Mouse (Mus musculus) adrenal gland, postnatal 4 days (tissue): Measurements from ENCODE around the gene Clpx. TPM values are rescaled to one million over a fixed set of nuclear protein-coding genes. Genes with fewer than 3 reads are reported as not detected.
"Not testable (repeated sequence)": the region's sequence is repeated elsewhere in the genome, so short reads cannot be mapped to it uniquely, and the experiment has no call there.

ENCODE experiments used
- DNase-seq, 2 experiments: peaks; one replicate each; pipeline ENCODE4 v3.0.0; 2021 to 2022; ENCODE audit warnings: low spot score in 2 of 2, mixed read lengths in 2 of 2
- total RNA-seq, 2 experiments: library from RNA; stranded (reverse); gene quantifications; 2 replicates each; pipeline ENCODE4 v1.2.3; 2021

Clpx gene
- total RNA-seq, 2 experiments from 2014 or later: 72.0 to 81.7 TPM

DNA sequence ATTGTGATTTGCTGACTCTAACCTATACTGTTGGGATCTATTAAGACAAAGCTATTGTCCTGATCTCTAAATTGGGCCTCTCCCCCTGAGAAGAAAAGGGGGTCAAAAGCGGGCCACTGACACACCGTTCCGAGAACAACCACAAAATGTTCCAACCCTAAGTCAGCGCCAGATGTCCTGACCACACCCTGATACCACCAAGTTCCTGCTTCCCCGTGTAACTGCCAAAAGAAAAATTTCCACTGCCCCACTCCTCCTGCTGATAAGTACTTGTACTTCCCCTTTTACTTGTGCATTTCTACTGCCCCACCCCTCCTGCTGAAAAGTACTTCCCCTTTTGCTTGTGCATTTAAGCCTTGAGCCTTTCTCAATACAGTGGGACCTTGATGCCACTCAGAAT lies 5.8 kb upstream of the Clpx start:
- not testable (repeated sequence) for DNase-seq

DNA sequence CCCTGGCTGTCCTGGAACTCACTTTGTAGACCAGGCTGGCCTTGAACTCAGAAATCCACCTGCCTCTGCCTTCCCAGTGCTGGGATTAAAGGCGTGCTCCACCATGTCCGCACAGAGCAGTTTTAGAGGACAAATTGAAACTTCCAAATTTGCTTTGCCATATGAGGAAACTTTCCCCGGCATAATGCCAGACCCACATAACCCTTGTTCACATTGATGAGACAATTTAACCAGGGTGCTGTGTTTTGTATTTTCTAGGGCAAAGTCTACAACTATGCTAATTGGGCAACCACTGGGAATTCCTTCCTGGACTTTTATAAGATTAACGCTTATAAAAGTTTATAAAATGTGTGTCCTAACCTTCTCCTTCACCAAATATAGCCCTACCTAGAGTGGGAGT lies 4.1 kb upstream of the Clpx start:
- no peak for DNase-seq

DNA sequence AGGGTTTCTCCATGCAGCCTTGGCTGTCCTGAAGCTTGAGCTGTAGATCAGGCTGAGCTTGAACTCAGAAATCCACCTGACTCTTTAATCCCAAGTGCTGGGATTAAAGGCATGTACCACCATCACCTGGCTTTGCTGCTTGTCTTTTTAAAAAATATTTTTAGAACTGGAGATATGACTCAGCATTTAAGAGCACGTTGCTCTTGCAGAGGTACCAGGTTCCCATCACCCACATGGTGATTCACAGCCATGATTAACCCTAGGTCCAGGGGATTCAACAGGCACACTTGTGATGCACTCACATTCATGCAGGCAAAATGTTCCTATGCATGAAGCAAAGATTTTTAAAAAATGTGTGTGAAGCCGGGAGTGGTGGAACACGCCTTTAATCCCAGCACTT lies 1.6 kb upstream of the Clpx start:
- DNase-seq: no peak

DNA sequence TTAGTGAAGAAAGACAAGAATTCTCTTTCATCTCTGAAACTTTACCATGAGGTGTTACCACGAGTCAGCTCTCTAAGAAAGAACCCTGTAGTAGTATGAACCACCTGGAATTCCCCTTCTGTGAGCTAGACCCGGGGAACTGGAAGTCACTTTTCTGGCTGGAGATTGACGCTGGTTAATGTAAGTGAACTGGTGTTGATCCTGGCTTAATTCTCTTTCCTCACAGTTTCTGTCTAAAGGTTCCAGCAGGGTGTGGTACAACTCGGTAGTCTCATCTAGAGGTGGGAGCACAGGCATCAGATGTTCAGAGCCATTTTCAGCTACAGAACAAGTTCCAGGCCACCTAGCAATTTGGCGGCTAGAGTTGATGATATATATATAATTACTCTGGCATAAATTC lies 941 bp upstream of the Clpx start:
- DNase-seq: no peak

DNA sequence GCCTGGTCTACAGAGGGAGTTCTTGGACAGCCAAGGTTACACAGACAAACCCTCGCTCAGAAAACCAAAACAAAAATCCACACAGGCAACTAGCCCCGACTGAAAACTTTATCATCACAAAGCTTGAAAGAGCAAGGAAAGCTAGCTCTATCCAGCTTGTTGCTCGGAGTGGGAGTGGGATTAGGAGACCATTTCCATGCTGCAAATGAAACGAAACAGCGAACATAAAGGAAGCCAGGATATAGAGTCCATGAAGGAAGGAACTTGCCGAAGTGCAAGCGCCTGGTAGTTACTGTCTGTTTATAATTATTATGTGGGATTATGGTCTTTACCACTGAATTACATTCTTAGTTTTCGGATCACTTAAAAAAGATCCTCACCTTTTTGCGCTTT lies 484 bp upstream of the Clpx start:
- no peak for DNase-seq

DNA sequence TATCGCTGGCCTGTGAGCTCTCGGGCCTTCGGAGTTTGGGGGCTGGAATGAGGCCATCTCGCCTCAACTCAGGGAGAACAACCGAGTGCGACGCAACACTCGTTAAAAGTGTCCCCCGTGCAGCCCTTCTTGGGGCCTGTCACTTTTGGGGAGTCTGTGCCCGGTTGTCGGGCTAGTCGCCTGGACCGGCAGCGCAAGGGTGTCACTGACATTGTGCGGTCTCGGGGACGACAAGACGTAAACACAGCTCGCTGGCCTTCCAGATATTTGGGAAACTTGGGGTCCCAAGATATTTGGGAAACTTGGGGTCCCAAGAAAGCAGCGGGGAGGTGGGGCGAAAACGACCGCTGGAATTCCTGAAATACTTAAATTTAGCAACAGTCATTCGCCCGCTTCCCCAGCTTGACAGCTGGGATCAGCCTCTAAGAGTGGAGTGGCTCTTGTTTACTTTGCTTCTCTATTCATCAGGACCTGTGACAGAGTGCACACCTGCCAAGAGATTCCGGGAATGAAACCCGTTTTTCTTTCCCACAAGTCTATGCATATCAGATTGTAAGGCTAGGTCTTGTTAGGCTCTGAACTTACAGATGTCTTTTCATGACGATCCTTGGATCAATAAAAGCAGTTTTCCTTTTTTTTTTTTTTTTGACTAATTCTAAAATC lies 787 bp downstream of the Clpx start:
- DNase-seq: no peak

DNA sequence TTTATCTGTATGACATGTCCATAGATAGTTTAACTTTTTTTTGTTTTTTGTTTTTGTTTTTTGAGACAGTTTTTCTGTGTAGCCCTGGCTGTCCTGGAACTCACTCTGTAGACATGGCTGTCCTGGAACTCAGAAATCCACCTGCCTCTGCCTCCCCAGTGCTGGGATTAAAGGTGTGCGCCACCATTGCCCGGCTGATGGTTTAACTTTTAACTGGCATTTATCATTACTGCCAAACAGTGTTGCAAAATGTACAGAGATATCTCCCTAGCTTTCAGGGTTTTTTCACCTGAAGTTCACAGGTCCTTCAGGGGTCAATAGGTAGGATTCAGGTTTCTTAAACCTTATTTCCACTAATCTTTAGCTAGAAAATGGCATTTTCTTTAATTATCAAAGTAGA lies 3.0 kb downstream of the Clpx start:
- no peak for DNase-seq

DNA sequence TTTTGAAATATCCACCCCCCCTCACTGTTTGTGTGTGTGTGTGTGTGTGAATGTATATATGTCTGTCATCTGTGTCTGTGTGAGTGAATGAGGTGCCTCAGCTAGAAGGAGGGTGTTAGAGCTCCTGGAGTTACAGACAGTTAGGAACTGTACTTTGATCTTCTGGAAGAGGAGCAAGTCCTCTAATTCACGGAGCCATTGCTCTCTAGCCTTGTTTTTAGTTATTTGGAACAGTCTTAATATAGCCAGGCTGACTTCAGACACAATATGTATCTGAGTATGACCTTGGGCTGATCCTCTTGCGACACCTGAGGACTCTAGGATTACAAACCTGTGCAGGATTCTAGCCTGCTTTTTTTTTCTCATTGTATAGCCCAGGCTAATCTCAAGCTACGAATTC lies 4.7 kb downstream of the Clpx start:
- no peak for DNase-seq

DNA sequence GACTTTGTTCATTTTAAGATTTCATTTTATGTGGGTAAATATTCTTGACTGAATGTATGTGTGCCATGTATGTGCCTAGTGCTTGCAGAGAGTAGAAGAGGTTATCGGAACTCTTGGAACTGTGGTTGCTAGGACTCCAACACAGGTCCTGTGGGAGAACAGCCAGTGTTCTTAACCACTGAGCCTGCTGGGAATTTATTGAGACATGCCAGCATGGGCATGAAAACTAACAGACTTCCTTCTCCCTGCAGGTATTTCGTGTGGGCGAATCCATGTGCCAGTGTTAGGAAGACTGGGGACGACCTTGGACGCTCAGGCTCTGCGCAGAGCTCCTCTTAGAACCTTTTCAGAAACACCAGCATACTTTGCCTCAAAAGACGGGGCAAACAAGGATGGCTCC lies 5.6 kb downstream of the Clpx start:
- DNase-seq: no peak

DNA sequence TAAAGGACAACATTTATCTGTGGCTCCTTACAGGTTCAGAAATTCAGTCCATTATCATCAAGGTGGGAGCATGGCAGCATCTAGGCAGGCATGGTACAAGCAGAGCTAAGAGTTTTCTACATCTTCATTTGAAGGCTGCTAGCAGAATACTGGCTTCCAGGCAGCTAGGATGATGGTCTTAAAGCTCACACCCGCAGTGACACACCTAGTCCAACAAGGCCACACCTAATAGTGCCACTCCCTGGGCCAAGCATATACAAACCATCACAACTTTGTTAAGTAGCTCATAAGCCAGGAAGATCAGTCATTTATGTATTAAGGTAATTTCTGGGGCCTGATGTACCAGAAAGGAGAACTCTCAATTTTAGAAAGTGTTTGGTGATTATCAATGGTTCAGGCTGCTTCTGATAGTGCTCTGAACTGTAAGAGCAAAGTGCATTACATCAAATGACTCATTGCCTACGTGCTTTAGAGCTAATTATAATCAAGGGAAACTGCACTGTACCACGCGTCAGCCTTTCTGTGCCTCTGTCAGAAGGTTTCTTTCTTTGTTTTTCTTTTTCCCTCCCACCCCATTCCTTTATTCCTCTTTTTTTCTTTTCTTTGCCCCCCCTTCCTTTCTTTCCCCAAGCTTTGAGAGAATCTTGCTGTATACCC lies 8.4 kb downstream of the Clpx start:
- DNase-seq: no peak

DNA sequence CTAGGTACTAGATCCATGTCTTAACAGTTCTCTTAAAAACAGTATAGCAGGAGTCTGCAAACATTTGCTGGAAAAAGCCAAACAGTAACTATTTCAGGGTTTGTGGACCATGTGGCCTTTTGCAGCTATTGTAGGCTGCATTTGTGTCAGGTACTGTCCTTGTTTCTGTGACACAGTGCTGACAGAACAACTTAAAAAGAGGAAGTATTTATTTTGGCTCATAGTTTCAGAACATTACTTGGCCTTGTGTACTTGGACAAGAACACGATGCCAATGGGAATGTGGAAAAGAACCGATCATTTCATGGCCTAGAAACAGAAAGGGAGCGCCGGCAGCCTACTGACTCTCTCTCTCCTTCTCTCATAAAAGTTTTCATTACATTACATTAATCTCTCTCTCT lies 9.5 kb downstream of the Clpx start:
- DNase-seq: no peak

DNA sequence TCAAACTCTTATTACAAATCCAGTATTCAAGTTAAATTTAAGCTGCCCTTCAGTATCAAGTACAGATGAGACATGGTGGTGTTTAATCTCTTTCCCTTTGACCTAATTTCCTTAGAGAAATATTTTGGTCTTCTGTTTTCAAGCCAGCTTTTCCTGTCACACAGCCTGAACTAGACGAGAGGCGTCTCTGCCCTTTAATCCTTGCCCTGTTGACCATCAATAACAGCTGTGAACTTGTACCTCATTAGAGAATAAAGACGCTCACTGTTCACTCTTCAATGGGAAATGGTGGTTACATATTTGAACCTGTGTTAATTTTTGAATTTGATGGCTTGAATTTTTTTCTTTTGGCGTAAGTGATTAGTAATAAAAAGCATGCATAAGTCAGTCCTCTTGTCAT lies 10.2 kb downstream of the Clpx start:
- DNase-seq: no peak

DNA sequence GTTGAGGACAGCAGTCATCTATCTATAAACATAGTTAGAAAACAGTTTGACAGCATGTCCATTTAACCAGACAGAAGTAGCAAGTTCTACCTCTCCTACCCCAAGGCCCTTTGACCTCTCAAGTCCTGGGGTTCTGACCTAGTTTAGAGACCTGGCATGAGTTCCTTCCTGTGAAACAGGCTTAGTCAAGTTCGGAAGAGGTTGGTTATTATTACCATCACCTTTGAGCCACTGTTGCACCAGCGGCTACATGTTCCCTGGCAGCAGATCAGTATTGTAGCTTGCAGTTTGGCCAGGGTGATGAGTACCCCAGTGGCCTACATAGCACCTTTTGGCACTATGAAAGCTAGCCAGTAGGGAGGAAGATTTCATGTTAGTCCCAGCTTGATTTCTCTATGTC lies 12.6 kb downstream of the Clpx start:
- no peak for DNase-seq

DNA sequence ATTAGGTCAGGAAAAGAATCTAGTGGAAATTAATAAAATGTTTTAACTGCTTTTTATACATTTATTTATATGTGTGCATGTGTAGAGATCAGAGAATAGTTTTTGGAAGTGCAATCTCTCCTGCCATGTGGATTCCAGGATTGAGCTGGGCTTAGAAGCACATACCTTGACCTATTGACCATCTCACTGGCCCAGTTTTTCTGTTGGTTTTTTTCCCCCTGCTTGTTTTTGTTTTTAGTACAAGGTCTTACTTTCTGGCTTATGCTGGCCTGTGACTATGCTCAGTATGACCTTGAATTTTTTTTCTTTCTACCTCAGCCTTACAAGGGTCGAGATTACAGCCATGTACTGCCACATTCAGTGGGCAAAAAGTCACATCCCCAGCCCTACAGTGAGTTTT lies 14.0 kb downstream of the Clpx start:
- no peak for DNase-seq

DNA sequence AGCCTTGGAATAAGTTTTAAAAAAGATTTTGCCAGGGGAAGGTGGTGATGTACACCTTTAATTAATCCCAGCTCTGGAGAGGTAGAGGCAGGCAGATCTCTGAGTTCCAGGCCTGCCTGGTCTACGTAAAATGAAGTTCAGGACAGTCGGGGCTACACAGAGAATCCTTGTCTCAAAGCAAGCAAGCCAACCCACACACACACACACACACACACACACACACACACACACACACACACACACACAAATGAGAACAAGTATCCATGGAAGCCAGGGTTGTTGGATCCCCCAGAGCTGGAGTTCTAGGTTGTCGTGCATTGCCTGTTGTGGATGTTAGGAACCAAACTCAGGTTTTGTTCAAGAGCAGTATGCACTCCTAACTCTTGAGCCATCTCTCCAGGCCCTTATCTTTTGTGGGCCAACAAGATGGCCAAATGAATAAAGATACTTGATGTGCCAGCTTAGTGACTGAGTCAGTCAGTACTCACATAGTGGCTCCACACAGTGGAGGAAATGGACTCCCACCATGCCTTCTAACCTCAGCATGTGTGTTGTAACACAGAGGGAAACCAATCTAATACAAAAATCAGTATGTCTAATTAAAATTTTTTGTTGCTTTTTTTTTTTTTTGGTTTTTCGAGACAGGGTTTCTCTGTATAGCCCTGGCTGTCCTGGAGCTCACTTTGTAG lies 18.8 kb downstream of the Clpx start:
- DNase-seq: no peak

DNA sequence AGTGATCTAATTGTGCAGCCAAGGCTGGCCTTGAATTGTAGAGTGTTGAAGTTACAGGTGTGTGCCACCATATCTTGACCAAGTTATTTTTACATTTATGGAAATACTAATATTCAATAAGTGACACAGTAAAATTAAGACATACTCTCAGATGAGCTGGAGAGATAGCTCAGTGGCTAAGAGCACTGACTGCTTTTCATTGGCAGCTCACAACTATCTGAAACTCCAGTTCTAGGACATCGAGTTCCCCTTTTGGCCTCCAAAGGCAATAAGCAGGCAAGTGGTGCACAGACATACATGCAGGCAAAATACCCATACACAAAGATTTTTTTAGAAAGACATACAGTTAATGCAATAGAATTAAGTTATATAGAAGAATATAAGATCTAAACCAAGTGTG lies 19.8 kb downstream of the Clpx start:
- DNase-seq: no peak

DNA sequence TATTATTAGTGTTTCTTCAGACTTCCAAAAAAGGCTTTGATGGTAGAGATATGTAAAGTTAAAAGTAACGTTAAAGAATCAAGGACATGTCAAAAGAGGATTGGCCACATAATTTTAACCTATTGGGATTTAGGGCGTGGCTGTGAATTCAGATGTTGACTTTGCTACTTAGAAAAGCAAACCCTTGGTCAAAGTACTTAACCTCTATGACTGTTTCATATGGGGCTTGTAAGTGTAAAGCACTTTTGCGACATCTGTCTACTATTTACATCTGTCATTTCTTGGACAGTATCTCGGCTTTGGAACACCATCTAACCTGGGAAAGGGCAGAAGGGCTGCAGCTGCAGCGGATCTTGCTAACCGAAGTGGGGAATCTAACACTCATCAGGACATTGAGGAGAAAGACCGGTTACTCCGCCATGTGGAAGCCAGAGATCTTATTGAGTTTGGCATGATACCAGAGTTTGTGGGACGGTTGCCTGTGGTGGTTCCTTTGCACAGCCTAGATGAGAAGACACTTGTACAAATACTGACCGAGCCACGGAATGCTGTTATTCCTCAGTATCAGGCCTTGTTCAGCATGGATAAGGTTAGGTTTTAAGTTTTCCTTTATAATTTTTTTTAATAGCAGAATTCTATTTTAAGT lies 28.3 kb downstream of the Clpx start:
- DNase-seq: no peak

DNA sequence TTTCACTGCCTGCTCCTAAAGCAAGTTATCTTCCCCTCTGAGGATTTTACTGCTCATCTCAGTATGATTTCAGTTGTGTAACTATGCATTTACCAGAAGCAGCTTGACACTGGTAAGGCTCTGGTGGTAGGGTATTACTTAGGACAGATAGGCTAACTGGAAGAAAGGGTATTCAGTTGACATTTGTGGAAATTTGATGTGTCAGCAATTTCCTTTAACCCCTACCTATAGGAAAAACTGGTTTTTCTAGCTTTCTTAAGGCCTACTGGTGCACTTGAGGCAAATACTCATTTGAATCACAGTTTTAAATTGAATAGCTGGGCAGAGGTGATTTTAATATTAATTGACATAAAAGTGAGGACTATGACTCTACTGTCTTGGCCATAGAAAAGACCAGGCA lies 31.9 kb downstream of the Clpx start:
- DNase-seq: no peak

DNA sequence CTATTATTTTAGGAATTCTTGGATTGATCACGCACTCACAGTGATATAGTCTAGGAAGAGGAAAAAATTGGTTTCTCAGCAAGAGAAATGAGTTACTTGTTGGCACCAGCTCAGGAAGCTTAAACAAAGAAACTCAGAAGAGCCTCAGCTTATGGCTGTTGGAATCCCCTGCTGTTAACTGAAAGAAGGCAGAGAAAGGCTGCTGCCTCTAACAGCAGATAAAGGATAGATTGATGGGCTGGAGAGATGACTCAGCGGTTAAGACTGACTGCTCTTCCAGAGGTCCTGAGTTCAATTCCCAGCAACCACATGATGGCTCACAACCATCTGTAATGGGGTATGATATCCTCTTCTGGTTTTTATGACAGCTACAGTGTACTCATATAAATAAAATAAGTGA lies 33.3 kb downstream of the Clpx start:
- DNase-seq: no peak

DNA sequence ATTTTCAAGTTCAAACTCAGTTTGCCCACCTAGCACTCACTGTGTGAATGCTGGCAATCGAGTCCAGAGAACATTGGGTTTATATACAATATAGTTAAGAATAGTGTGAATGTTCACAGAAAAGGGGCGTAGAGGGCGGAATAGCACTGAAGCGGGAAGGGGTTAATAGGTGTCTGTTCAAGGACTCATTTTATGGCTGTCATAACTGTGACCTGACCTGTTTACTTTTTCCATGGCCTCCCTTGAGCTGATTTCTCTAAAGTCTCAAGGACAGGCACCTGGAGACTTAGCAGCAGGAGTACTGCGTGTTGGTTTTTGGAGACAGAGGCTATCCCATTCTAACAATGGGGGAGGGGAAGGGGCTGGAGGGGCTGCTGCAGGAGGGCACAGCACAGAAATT lies 39.9 kb downstream of the Clpx start:
- DNase-seq: no peak

DNA sequence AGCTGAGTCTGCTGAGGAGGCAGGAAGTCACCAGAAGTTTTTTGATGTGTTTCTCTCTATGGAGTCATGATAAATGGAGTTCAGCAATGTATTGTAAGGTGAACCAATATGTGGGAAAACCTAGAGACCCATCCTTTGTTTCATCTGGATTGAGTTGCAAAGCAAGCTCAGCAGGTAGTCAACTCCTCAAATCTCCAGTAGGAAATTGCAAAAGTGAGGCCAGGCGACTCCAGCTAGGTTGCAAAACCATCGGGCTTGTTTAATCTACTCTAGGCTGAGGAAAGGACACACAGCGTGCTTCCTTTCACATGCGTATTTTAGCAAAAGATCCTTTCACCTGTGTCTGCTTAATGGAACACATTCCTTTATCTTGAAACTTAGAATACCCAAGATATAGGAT lies 45.1 kb downstream of the Clpx start:
- DNase-seq: no peak

DNA sequence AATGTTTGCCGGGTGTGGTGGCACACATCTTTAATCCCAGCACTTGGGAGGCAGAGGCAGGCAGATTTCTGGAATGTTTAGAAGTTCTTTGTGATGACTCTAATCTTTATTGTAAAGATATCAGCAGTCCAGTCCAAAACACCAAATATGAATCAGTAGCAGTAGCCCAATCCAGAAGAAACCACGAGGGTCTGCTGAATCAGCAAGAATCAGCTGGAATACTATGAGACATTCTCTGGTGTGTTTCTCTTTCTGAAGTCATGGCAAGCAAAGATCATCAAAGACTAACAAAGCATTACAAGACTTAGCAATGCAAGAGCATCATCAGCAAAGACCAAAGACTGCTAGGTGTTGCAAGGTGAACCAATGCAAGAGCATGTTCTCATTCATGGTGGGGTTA lies 46.4 kb downstream of the Clpx start:
- no peak for DNase-seq
